Mouse (Mus musculus): Measurements from ENCODE around the gene Sema3a.

The Sema3a gene

GRCm38 (mm10) chr5:13125241-13125692 lies at the start of gene Sema3a:
Gene Sema3a, plus strand, starts transcription at chr5:13125414.
- DNase-seq, result no peak

- no peak for DNase-seq
Observed at GRCm38 (mm10) chr5:13084777-13085439, 40.3 kb upstream of the Sema3a start.

GRCm38 (mm10) chr5:13090431-13090830 lies 34.8 kb upstream of the Sema3a start:
- no peak for DNase-seq

- DNase-seq, result no peak
Observed at GRCm38 (mm10) chr5:13109522-13109921, 15.7 kb upstream of the Sema3a start.

GRCm38 (mm10) chr5:13117236-13117635 lies 8.0 kb upstream of the Sema3a start:
- no peak for DNase-seq

GRCm38 (mm10) chr5:13125757-13126156 lies 543 bp downstream of the Sema3a start:
- no peak for DNase-seq

- DNase-seq, result no peak
Observed at GRCm38 (mm10) chr5:13126196-13126595, 982 bp downstream of the Sema3a start.

GRCm38 (mm10) chr5:13127121-13127520 lies 1.9 kb downstream of the Sema3a start:
- no peak for DNase-seq

- DNase-seq, result no peak
Observed at GRCm38 (mm10) chr5:13144733-13145457, 19.7 kb downstream of the Sema3a start.

GRCm38 (mm10) chr5:13149909-13150308 lies 24.7 kb downstream of the Sema3a start:
- no peak for DNase-seq

- no peak for DNase-seq
Observed at GRCm38 (mm10) chr5:13151002-13151401, 25.8 kb downstream of the Sema3a start.

GRCm38 (mm10) chr5:13157761-13158612 lies 32.8 kb downstream of the Sema3a start:
- DNase-seq, result no peak

- DNase-seq, result no peak
Observed at GRCm38 (mm10) chr5:13182186-13182585, 57.0 kb downstream of the Sema3a start.

GRCm38 (mm10) chr5:13197886-13198285 lies 72.7 kb downstream of the Sema3a start:
- DNase-seq, result no peak

- no peak for DNase-seq
Observed at GRCm38 (mm10) chr5:13199709-13200108, 74.5 kb downstream of the Sema3a start.

- no peak for DNase-seq
Observed at GRCm38 (mm10) chr5:13255353-13255752, 130.1 kb downstream of the Sema3a start.

- no peak for DNase-seq
Observed at GRCm38 (mm10) chr5:13256321-13256720, 131.1 kb downstream of the Sema3a start.

- DNase-seq, result no peak
Observed at GRCm38 (mm10) chr5:13263087-13263486, 137.9 kb downstream of the Sema3a start.

- DNase-seq, result no peak
Observed at GRCm38 (mm10) chr5:13263539-13263938, 138.3 kb downstream of the Sema3a start.

GRCm38 (mm10) chr5:13312667-13313066 lies 187.5 kb downstream of the Sema3a start:
- no peak for DNase-seq

GRCm38 (mm10) chr5:13313977-13314376 lies 188.8 kb downstream of the Sema3a start:
- DNase-seq, result no peak

GRCm38 (mm10) chr5:13318728-13319429 lies 193.7 kb downstream of the Sema3a start:
- no peak for DNase-seq

- no peak for DNase-seq
Observed at GRCm38 (mm10) chr5:13320138-13320537, 194.9 kb downstream of the Sema3a start.

Measured in thymus, postnatal 36 days (tissue).